Mouse (Mus musculus) midbrain, postnatal 0 days (tissue): ENCODE data around the gene Enpp7. TPM values are rescaled to one million over a fixed set of nuclear protein-coding genes. Genes with fewer than 3 reads are reported as not detected.

Source experiments
- ATAC-seq: fragments of 200-750 bp; cut with Nextera tagmentation; 2 replicates; pipeline ENCODE4 v1.8.0; 2017; ENCODE audit warnings: moderate number of reproducible peaks, mild to moderate bottlenecking, moderate TSS enrichment, moderate library complexity; ENCODE audit not compliant: low FRiP score
- DNase-seq: peaks from one replicate; pipeline ENCODE4 v3.0.0-alpha.2; 2015; ENCODE audit warnings: low spot score
- H3K27ac ChIP-seq: fragments of 300-500 bp; sonication (generic); 2 replicates; pipeline ENCODE4 v1.5.1; 2014; ENCODE audit warnings: low read depth, mild to moderate bottlenecking, low read length, mixed read lengths
- H3K27me3 ChIP-seq: fragments of 300-500 bp; sonication (generic); 2 replicates; pipeline ENCODE4 v1.6.1; 2014; ENCODE audit warnings: low read length, control low read depth, mixed read lengths; ENCODE audit not compliant: insufficient read depth
- H3K36me3 ChIP-seq: fragments of 300-500 bp; sonication (generic); 2 replicates; pipeline ENCODE4 v1.6.1; 2014; ENCODE audit warnings: low read length, control low read depth, mixed read lengths; ENCODE audit not compliant: insufficient read depth
- H3K4me1 ChIP-seq: fragments of 300-500 bp; sonication (generic); 2 replicates; pipeline ENCODE4 v1.6.1; 2014; ENCODE audit warnings: mild to moderate bottlenecking, control low read depth, antibody characterized with exemption, low read length, mixed read lengths; ENCODE audit not compliant: insufficient read depth
- H3K4me2 ChIP-seq: fragments of 300-500 bp; sonication (generic); 2 replicates; pipeline ENCODE4 v1.6.1; 2014; ENCODE audit warnings: low read depth, mild to moderate bottlenecking, low read length, mixed read lengths; ENCODE audit not compliant: poor library complexity, severe bottlenecking
- H3K4me3 ChIP-seq: fragments of 300-500 bp; sonication (generic); 2 replicates; pipeline ENCODE4 v1.5.1; 2014; ENCODE audit warnings: low read depth, mild to moderate bottlenecking, low read length, moderate library complexity
- H3K9ac ChIP-seq: fragments of 300-500 bp; sonication (generic); replicated peaks from 2 replicates; pipeline ENCODE4 v1.6.1; 2014; ENCODE audit warnings: mild to moderate bottlenecking, low read length, moderate library complexity, mixed read lengths; ENCODE audit not compliant: poor library complexity, severe bottlenecking
- H3K9me3 ChIP-seq: fragments of 300-500 bp; sonication (generic); 2 replicates; pipeline ENCODE4 v1.6.1; 2016; ENCODE audit warnings: low read length, control low read depth
- CTCF ChIP-seq: IDR thresholded peaks from 2 replicates; pipeline ENCODE4 v1.5.1; 2016; ENCODE audit warnings: antibody characterized with exemption, mild to moderate bottlenecking
- WGBS: fragments of 180-500 bp; shearing (Covaris S2); extraction: QIAGEN DNeasy Blood & Tissue Kit; methylation state at CpG from one replicate; pipeline ENCODE4 v1.1.7; 2014; 5-methylcytosine and 5-hydroxymethylcytosine counted together
- polyA plus RNA-seq: library from polyadenylated mRNA; unstranded; fragments of >200 nt; fragmentation: Nextera tagmentation; extraction: Ambion mirVana; gene quantifications from 2 replicates; pipeline ENCODE4 v1.2.1, GENCODE M21; 2015
- total RNA-seq: library from RNA; depleted of rRNA; stranded (reverse); fragments of >200 nt; gene quantifications from 2 replicates; pipeline ENCODE4 v1.2.3, GENCODE M21; 2014; rRNA removed

Gene Enpp7
- total RNA-seq (not detected in 2 replicates), polyA plus RNA-seq (not detected in 2 replicates)

- no peak within 1 kb of the TSS for H3K27ac ChIP-seq
- TF ChIP-seq CTCF = no peak
- no peak within 1 kb of the TSS for H3K4me3 ChIP-seq
- H3K4me2 ChIP-seq = no peak within 1 kb of the TSS
- H3K4me1 ChIP-seq = no peaks in the 10 kb centered on the region
- ATAC-seq (no peak), DNase-seq (no peak)
- WGBS = 94% methylated on average over 10 of the region's 10 CpGs
- no peaks in the 10 kb centered on the region for H3K9me3 ChIP-seq
- no peaks in the 10 kb centered on the region for H3K36me3 ChIP-seq
- H3K27me3 ChIP-seq = no peaks in the 10 kb centered on the region
- H3K9ac ChIP-seq = no peak within 1 kb of the TSS
Observed at GRCm38 (mm10) chr11:118987999-118988398, at the start of gene Enpp7. Enpp7 (plus strand) TSS chr11:118988188.

GRCm38 (mm10) chr11:118939731-118940130 lies 48.3 kb upstream of the Enpp7 start:
- no peak overlapping the region for H3K27ac ChIP-seq
- DNase-seq (no peak), ATAC-seq (no peak)
- no peak overlapping the region for H3K4me3 ChIP-seq
- H3K4me1 ChIP-seq = no peaks in the 10 kb centered on the region
- H3K27me3 ChIP-seq = no peaks in the 10 kb centered on the region
- H3K4me2 ChIP-seq = no peak overlapping the region
- no peak for TF ChIP-seq CTCF
- no peaks in the 10 kb centered on the region for H3K36me3 ChIP-seq
- H3K9me3 ChIP-seq = no peaks in the 10 kb centered on the region
- WGBS = 89% methylated on average over 4 of the region's 4 CpGs
- H3K9ac ChIP-seq = no peak overlapping the region

GRCm38 (mm10) chr11:118940539-118940938 lies 47.4 kb upstream of the Enpp7 start:
- Histone ChIP-seq H3K36me3 (no peaks in the 10 kb centered on the region), H3K9me3 (no peaks in the 10 kb centered on the region), H3K27me3 (no peaks in the 10 kb centered on the region), H3K4me2 (no peak overlapping the region), H3K4me1 (no peaks in the 10 kb centered on the region), H3K27ac (no peak overlapping the region), H3K4me3 (no peak overlapping the region), H3K9ac (no peak overlapping the region)
- WGBS = 50% methylated on average over 11 of the region's 11 CpGs
- peak; percentile 87 for DNase-seq
- no peak for ATAC-seq
- TF ChIP-seq CTCF = no peak

GRCm38 (mm10) chr11:118941268-118941667 lies 46.7 kb upstream of the Enpp7 start:
- no peak overlapping the region for H3K4me3 ChIP-seq
- no peaks in the 10 kb centered on the region for H3K27me3 ChIP-seq
- H3K36me3 ChIP-seq = no peaks in the 10 kb centered on the region
- TF ChIP-seq CTCF = no peak
- H3K4me1 ChIP-seq = no peaks in the 10 kb centered on the region
- no peaks in the 10 kb centered on the region for H3K9me3 ChIP-seq
- no peak overlapping the region for H3K9ac ChIP-seq
- WGBS = 32% methylated on average over 5 of the region's 5 CpGs
- ATAC-seq (no peak), DNase-seq (no peak)
- no peak overlapping the region for H3K27ac ChIP-seq
- H3K4me2 ChIP-seq = no peak overlapping the region

- Histone ChIP-seq H3K4me1 (no peaks in the 10 kb centered on the region), H3K4me3 (no peak overlapping the region), H3K4me2 (no peak overlapping the region), H3K27me3 (no peaks in the 10 kb centered on the region), H3K9ac (no peak overlapping the region), H3K9me3 (no peaks in the 10 kb centered on the region), H3K27ac (no peak overlapping the region), H3K36me3 (no peaks in the 10 kb centered on the region)
- ATAC-seq = no peak
- DNase-seq = no peak
- 95% methylated on average over 8 of the region's 8 CpGs for WGBS
- no peak for TF ChIP-seq CTCF
Observed at GRCm38 (mm10) chr11:118945868-118946267, 42.1 kb upstream of the Enpp7 start.

- no peak for DNase-seq
- H3K27ac ChIP-seq = 0 out of 2 replicates have a peak overlapping the region, but pooled peaks have one; percentile 18
- no peak overlapping the region for H3K4me2 ChIP-seq
- no peak for ATAC-seq
- WGBS = 42% methylated on average over 6 of the region's 6 CpGs
- H3K9me3 ChIP-seq = no peaks in the 10 kb centered on the region
- TF ChIP-seq CTCF = no peak
- H3K27me3 ChIP-seq = no peaks in the 10 kb centered on the region; the same call in 1 of the 2 replicates
- H3K4me1 ChIP-seq = peaks cover 9% of the 10 kb centered on the region; the same call in 1 of the 2 replicates
- H3K4me3 ChIP-seq = no peak overlapping the region
- H3K36me3 ChIP-seq = no peaks in the 10 kb centered on the region
- no peak overlapping the region for H3K9ac ChIP-seq
Observed at GRCm38 (mm10) chr11:118955016-118955415, 33.0 kb upstream of the Enpp7 start.
